Mouse (Mus musculus) myocyte (in vitro differentiated cells): ENCODE results near the gene Sigirr.

Source experiments
- CEBPB ChIP-seq: IDR thresholded peaks from 2 replicates; pipeline ENCODE4 v1.6.1; 2011; ENCODE audit warnings: mild to moderate bottlenecking, moderate library complexity; ENCODE audit not compliant: poor library complexity, insufficient read depth, severe bottlenecking
- MAX ChIP-seq: IDR thresholded peaks from one replicate; pipeline ENCODE4 v1.6.1; 2011; ENCODE audit warnings: low read depth, mild to moderate bottlenecking, control low read depth
- MYOD1 ChIP-seq, 3 experiments: IDR thresholded peaks; one replicate each; pipeline ENCODE4 v1.6.1; 2011; ENCODE audit warnings: control low read depth in 2 of 3, low read depth in 2 of 3, mild to moderate bottlenecking in 2 of 3, moderate library complexity in 1 of 3; ENCODE audit not compliant: insufficient read length in 2 of 3, control insufficient read depth in 1 of 3
- POLR2A ChIP-seq: IDR thresholded peaks from one replicate; pipeline ENCODE4 v1.6.1; 2011; ENCODE audit warnings: low read depth, mild to moderate bottlenecking, control low read depth, moderate library complexity; ENCODE audit not compliant: insufficient read length
- POLR2AphosphoS2 ChIP-seq: IDR thresholded peaks from one replicate; pipeline ENCODE4 v1.6.1; 2011; ENCODE audit warnings: low read depth, control low read depth; ENCODE audit not compliant: insufficient read length
- USF1 ChIP-seq: IDR thresholded peaks from one replicate; pipeline ENCODE4 v1.6.1; 2011; ENCODE audit warnings: low read depth, mild to moderate bottlenecking, control low read depth, moderate library complexity

DNA sequence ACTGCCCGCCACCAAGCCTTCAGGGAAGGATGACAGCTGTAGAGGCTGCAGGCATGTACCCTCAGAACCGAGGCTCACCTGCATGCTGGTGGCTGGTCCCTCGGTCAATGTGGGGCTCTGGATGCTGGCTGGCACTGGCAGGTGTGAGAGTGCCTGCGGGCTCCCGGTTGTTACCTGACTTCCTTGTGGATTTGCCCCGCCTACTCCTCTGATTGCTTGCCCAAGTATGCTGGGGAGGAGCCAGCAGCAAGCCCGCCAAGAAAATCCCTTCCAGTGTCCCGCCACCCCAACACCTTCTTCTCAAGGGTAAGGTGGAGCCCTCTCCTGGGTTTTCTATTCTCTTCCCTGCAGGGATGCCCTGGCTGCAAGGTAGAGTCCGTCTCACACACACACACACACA, 17.3 kb upstream of the Sigirr start, which contains the start of gene Ano9:
- TF ChIP-seq POLR2A, result no peak
- TF ChIP-seq USF1, result no peak
- TF ChIP-seq POLR2AphosphoS2, result no peak
- TF ChIP-seq MYOD1 (IDR thresholded peaks at IDR 0.05; ENCODE audit: control insufficient read depth in 1 of 3, insufficient read length in 2 of 3, low read depth in 2 of 3), result no peak
- TF ChIP-seq MAX, result no peak
- no peak for TF ChIP-seq CEBPB
